15 mouse cellular contexts compared by ENCODE assay signal in the genomic region with DNA sequence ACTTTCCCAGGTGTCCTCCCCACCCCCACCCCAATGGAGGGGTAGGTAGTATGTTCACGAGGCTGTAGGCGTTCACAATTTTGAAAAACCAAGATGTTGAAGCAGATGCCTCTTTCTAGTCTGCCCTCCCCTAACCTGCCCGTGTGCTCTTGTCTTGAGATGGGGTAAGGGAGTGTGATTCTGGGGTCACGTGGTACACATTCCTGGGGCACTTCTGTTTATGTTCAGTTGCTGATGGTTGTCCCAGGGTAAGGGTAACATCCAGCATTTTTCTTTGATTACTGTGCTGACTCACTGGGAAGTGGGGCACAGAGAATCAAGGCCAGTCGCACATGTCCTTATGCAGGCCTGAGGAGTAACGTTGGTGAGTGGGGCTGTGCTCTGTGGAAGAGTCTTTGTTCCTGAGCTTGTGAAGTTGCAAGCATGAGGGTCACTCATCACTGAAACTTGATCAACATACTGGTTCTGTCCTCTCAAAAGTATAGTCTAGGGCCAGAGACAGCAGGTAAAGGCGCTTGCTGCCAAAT.
"Had no signal": no experiment of that assay in that cellular context is flagged by ENCODE, and none has a peak within 500 bp of the region (broad histone marks: within the 10 kb centered on the region; RNA-seq: fewer than 3 reads in every experiment).

No protein-coding gene starts in this region.

- H3K27ac ChIP-seq: kidney, embryonic 15.5 days; left cerebral cortex, adult 2 months; liver, embryonic 13.5 days; neural tube, embryonic 12.5 days; neural tube, embryonic 15.5 days; stomach, embryonic 15.5 days had no signal

- H3K36me3 ChIP-seq: kidney, embryonic 15.5 days; liver, embryonic 13.5 days; neural tube, embryonic 12.5 days; neural tube, embryonic 15.5 days; stomach, embryonic 15.5 days had no signal

- DNase-seq: kidney, postnatal 10 days; kidney, postnatal 36 days; layer of hippocampus, postnatal 36 days; liver, embryonic 13.5 days; lung, adult 2 months; midbrain, embryonic 14.5 days; retina, postnatal 1 day; right cerebral cortex, postnatal 25 days; spleen, adult 18-20 months; thymus, postnatal 25 days had no signal

- H3K4me1 ChIP-seq: liver, embryonic 13.5 days; neural tube, embryonic 12.5 days had no signal

- H3K4me3 ChIP-seq: kidney, embryonic 15.5 days; left cerebral cortex, adult 2 months; liver, embryonic 13.5 days; neural tube, embryonic 12.5 days; neural tube, embryonic 15.5 days; stomach, embryonic 15.5 days had no signal

- H3K9ac ChIP-seq: kidney, embryonic 15.5 days; liver, embryonic 13.5 days; neural tube, embryonic 12.5 days; neural tube, embryonic 15.5 days; stomach, embryonic 15.5 days had no signal

- H3K27me3 ChIP-seq: kidney, embryonic 15.5 days; liver, embryonic 13.5 days; neural tube, embryonic 12.5 days; neural tube, embryonic 15.5 days; stomach, embryonic 15.5 days had no signal
